Mouse (Mus musculus) liver, embryonic 14.5 days (tissue): ENCODE data around the gene 2010300C02Rik. TPM values are rescaled to one million over a fixed set of nuclear protein-coding genes. Genes with fewer than 3 reads are reported as not detected.

Source experiments
- ATAC-seq: fragments of 200-750 bp; cut with Nextera tagmentation; 2 replicates; pipeline ENCODE4 v1.8.0; 2017; ENCODE audit warnings: moderate number of reproducible peaks, mild to moderate bottlenecking, moderate library complexity; ENCODE audit not compliant: insufficient read depth
- DNase-seq, 3 experiments: peaks; one replicate each; pipeline ENCODE4 v3.0.0-alpha.2; 2012 to 2013; ENCODE audit warnings: low read depth in 3 of 3, low spot score in 3 of 3
- H3K27ac ChIP-seq: fragments of 300-500 bp; sonication (generic); 2 replicates; pipeline ENCODE4 v1.5.1; 2014; ENCODE audit warnings: moderate library complexity, mild to moderate bottlenecking, control low read depth, inconsistent platforms
- H3K27me3 ChIP-seq: fragments of 300-500 bp; sonication (generic); 2 replicates; pipeline ENCODE4 v1.6.1; 2014; ENCODE audit warnings: mild to moderate bottlenecking, low read length, moderate library complexity; ENCODE audit not compliant: control insufficient read depth, insufficient read depth
- H3K36me3 ChIP-seq: fragments of 300-500 bp; sonication (generic); replicated peaks from 2 replicates; pipeline ENCODE4 v1.6.1; 2014; ENCODE audit warnings: low read depth; ENCODE audit not compliant: control insufficient read depth, insufficient read depth
- H3K4me1 ChIP-seq, 2 experiments: fragments of 200-500 bp in 1 of 2; fragments of 300-500 bp in 1 of 2; sonication (generic) in 1 of 2; replicated peaks; 2 replicates each; pipeline ENCODE4 v1.6.1; 2012 to 2014; ENCODE audit warnings: antibody characterized with exemption in 1 of 2, inconsistent platforms in 1 of 2, low read length in 1 of 2; ENCODE audit not compliant: control insufficient read depth in 2 of 2, insufficient read depth in 2 of 2
- H3K4me2 ChIP-seq: fragments of 300-500 bp; sonication (generic); 2 replicates; pipeline ENCODE4 v1.6.1; 2014; ENCODE audit warnings: low read depth, mild to moderate bottlenecking, control low read depth, moderate library complexity
- H3K4me3 ChIP-seq, 2 experiments: fragments of 200-500 bp in 1 of 2; fragments of 300-500 bp in 1 of 2; sonication (generic) in 1 of 2; 2 replicates each; pipeline ENCODE4 v1.5.1; 2012 to 2014; ENCODE audit warnings: low read depth in 2 of 2, low read length in 2 of 2, mild to moderate bottlenecking in 2 of 2, control low read depth in 1 of 2, inconsistent platforms in 1 of 2, moderate library complexity in 1 of 2; ENCODE audit not compliant: insufficient read depth in 1 of 2
- H3K9ac ChIP-seq: fragments of 300-500 bp; sonication (generic); replicated peaks from 2 replicates; pipeline ENCODE4 v1.6.1; 2014; ENCODE audit warnings: mild to moderate bottlenecking, control low read depth, moderate library complexity
- H3K9me3 ChIP-seq: fragments of 300-500 bp; sonication (generic); 2 replicates; pipeline ENCODE4 v1.6.1; 2016; ENCODE audit warnings: low read length, mixed read lengths; ENCODE audit not compliant: control insufficient read depth
- CTCF ChIP-seq: IDR thresholded peaks from 2 replicates; pipeline ENCODE4 v1.5.1; 2016; ENCODE audit warnings: antibody characterized with exemption, low read depth, control low read depth
- EP300 ChIP-seq: IDR thresholded peaks from 2 replicates; pipeline ENCODE4 v1.6.1; 2016; ENCODE audit warnings: antibody characterized with exemption, low read depth
- WGBS: fragments of 180-500 bp; shearing (Covaris S2); extraction: QIAGEN DNeasy Blood & Tissue Kit; methylation state at CpG from one replicate; pipeline ENCODE4 v1.1.7; 2014; ENCODE audit not compliant: insufficient replicate concordance; 5-methylcytosine and 5-hydroxymethylcytosine counted together
- polyA plus RNA-seq, 2 experiments: library from polyadenylated mRNA; depleted of rRNA in 1 of 2; stranded (reverse) in 1 of 2; unstranded in 1 of 2; fragments of >200 nt; fragmentation: Nextera tagmentation in 1 of 2; extraction: Ambion mirVana in 1 of 2; gene quantifications; 2 replicates each; pipeline versions ENCODE4 v1.2.1 to v1.2.3; 2012 to 2014

The 2010300C02Rik gene
- polyA plus RNA-seq, 2 experiments = 0.09 TPM; not detected in 1

- TF ChIP-seq EP300 (no peak), CTCF (no peak)
- Histone ChIP-seq H3K36me3 (no peaks in the 10 kb centered on the region), H3K4me3 (no peak overlapping the region), H3K27ac (no peak overlapping the region), H3K9ac (no peak overlapping the region), H3K4me1 (no peaks in the 10 kb centered on the region), H3K27me3 (no peaks in the 10 kb centered on the region), H3K9me3 (no peaks in the 10 kb centered on the region), H3K4me2 (no peak overlapping the region)
- 65% methylated on average over 10 of the region's 10 CpGs for WGBS
- no peak for ATAC-seq
- DNase-seq = no peak
These were observed 147.2 kb downstream of the 2010300C02Rik start for GRCm38 (mm10) chr1:37572528-37573272.

- Histone ChIP-seq H3K9ac (no peak overlapping the region), H3K36me3 (no peaks in the 10 kb centered on the region), H3K27ac (no peak overlapping the region), H3K4me2 (no peak overlapping the region), H3K4me3 (no peak overlapping the region), H3K9me3 (no peaks in the 10 kb centered on the region), H3K4me1 (no peaks in the 10 kb centered on the region), H3K27me3 (no peaks in the 10 kb centered on the region)
- no peak for ATAC-seq
- TF ChIP-seq CTCF (no peak), EP300 (no peak)
- DNase-seq = no peak
- WGBS = 67% methylated on average over 1 of the region's 1 CpGs
These were observed 151.5 kb downstream of the 2010300C02Rik start for GRCm38 (mm10) chr1:37568379-37568778.

- TF ChIP-seq CTCF = no peak
- TF ChIP-seq EP300 = no peak
- DNase-seq (no peak), ATAC-seq (no peak)
- Histone ChIP-seq H3K27me3 (no peaks in the 10 kb centered on the region), H3K4me3 (no peak overlapping the region), H3K4me1 (no peaks in the 10 kb centered on the region), H3K27ac (no peak overlapping the region), H3K9me3 (no peaks in the 10 kb centered on the region), H3K4me2 (no peak overlapping the region), H3K36me3 (no peaks in the 10 kb centered on the region), H3K9ac (no peak overlapping the region)
- WGBS = 65% methylated on average over 4 of the region's 4 CpGs
These were observed 153.1 kb downstream of the 2010300C02Rik start for GRCm38 (mm10) chr1:37566754-37567153.

GRCm38 (mm10) chr1:37566344-37566743 is 153.5 kb downstream of the 2010300C02Rik start:
- Histone ChIP-seq H3K36me3 (no peaks in the 10 kb centered on the region), H3K27me3 (no peaks in the 10 kb centered on the region), H3K4me1 (no peaks in the 10 kb centered on the region), H3K27ac (no peak overlapping the region), H3K9me3 (no peaks in the 10 kb centered on the region), H3K9ac (no peak overlapping the region), H3K4me3 (no peak overlapping the region), H3K4me2 (no peak overlapping the region)
- TF ChIP-seq CTCF = no peak
- no peak for TF ChIP-seq EP300
- 65% methylated on average over 2 of the region's 2 CpGs for WGBS
- DNase-seq (no peak), ATAC-seq (no peak)

- no peak for TF ChIP-seq EP300
- no peak for TF ChIP-seq CTCF
- Histone ChIP-seq H3K36me3 (no peaks in the 10 kb centered on the region), H3K27me3 (no peaks in the 10 kb centered on the region), H3K4me2 (no peak overlapping the region), H3K27ac (no peak overlapping the region), H3K9me3 (no peaks in the 10 kb centered on the region), H3K4me3 (no peak overlapping the region), H3K9ac (no peak overlapping the region; the same call in 1 of the 2 replicates), H3K4me1 (no peaks in the 10 kb centered on the region)
- no peak for DNase-seq
- WGBS = 49% methylated on average over 6 of the region's 6 CpGs
- ATAC-seq = no peak
These were observed 154.5 kb downstream of the 2010300C02Rik start for GRCm38 (mm10) chr1:37565396-37565795.
